Mouse (Mus musculus) heart, adult 2 months (tissue): Measurements from ENCODE around the gene Zfp277.

ENCODE experiments used
- CTCF ChIP-seq: fragments of 200-600 bp; IDR thresholded peaks from 2 replicates; pipeline ENCODE4 v1.8.1; 2022; ENCODE audit warnings: antibody characterized with exemption, mild to moderate bottlenecking, moderate library complexity
- EP300 ChIP-seq: fragments of 200-500 bp; IDR thresholded peaks from 2 replicates; pipeline ENCODE4 v1.6.1; 2011; ENCODE audit warnings: low read depth, low read length, control low read depth; ENCODE audit not compliant: insufficient read depth
- POLR2A ChIP-seq: fragments of 200-500 bp; IDR thresholded peaks from 2 replicates; pipeline ENCODE4 v1.6.1; 2011; ENCODE audit warnings: mild to moderate bottlenecking, low read depth, low read length, control low read depth; ENCODE audit not compliant: insufficient read depth

DNA sequence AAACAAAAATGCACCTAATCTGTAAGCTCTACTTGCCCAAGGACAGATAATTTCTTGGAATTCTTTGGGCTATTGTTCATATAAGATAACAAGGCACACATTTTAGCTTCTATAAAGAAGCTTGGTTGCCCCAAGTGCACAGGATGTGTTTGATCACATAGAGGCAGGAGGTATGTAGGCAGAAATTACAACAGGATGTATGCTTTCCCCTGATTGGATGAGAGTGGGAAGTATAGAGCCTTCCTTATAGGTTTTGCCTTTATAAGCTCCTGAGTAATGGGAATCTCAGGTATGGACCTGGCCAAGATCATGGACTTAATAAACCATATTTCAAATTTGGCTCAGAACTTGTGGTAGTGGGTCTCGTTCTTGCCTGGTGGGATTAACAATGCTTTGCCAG lies 20.7 kb downstream of the Zfp277 start:
- TF ChIP-seq POLR2A (no peak), CTCF (no peak), EP300 (no peak)
